Mouse (Mus musculus) cerebellum, postnatal 25 days (tissue): Measurements from ENCODE around the gene Zfp445.
A peak's percentile ranks its signal among the peaks of the same experiment; 100 is the strongest.

Experiments used
- DNase-seq, 2 experiments: peaks; one replicate each; pipeline ENCODE4 v3.0.0; 2021; ENCODE audit warnings: mixed read lengths in 2 of 2

The Zfp445 gene

DNA sequence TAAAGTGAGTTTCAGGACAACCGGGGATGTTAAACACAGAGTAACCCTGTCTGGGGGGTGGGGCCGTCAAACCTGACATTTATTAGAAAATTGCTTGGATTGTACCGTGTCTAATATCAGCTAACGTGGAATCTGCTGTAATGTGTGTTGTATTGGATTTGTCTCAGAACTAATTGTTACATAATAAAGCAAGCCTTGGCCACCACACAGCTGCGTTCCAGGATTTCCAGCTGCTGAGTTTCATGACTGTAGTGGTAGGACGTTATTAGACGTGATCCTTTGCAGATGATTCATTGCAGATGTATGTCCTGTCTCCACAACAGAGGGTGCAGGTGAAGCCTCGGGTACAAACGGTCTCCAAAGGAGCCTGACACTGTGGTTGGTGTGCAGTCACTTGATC, 29.7 kb downstream of the Zfp445 start:
- no peak for DNase-seq

DNA sequence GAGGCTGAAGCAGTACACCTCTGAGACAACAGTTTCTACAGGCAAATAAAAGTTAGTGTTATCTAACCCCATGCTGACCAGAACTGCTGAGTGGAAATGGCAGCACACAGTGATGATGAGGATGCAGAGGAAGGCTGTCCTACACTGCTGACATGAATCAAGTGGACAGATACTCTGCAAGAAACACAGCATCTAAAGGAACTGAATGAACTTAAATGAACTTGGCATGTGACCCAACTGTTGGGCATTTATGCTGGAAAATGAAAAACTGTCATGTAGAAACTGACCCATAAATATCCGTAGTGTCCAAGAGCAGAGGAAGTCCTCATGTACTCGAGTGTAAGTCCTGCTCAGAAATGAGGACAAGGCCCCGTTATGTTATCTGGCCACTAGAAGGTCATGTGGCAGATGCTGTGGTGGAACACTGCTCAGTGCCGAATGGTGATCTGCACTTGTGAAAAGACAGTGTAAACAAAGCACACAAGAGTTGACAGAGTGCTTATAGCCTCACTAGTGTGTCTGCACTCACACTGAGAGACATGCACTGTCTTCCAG, 35.9 kb downstream of the Zfp445 start:
- no peak for DNase-seq

DNA sequence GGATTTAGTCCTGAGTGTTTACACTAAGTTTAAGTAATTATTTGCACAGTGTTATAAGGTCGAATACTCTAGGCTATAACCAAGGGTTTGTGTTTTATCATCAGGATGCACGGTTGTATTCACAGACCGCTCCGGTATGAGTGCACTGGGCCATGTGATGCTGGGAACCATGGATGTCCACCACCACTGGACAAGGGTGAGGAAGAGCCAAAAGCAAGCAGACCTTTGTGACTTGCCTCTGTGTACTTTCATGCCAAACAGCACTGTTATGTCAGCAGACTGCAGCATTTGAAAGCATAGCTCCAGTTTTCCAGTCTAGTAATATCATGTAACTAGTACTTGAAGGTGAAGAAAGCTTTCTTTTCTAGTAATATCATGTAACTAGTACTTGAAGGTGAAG, 39.1 kb downstream of the Zfp445 start:
- no peak for DNase-seq

DNA sequence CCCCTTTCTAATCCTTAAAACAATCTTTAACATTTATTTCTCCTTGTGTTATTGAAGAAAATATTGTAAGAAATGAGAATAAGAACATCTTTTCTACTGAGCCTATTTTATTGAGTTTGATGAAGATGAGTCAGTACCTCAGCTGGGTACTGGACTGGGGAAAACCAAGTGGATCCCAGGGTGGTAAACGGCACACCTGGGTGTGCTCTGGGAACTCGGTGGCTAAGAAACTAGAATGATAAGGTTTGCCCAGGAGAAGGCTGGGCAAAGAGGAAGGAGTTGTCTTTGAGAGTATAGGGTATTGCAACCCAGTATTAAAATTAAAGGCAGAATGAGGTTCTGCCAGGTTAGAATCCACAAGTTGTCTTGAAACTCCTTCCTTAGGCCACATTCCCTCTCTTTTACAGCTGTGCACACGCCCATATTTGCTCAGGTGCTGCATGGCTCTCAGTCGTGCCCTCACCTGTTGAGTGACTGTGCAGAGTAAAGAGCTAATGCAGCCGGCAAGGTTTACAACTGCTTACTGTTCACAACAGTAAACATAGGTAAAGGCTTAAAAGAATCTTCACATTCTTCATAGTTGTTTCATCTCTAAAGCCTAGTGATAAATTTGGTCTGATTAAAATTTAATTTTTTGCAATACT, 42.3 kb downstream of the Zfp445 start:
- DNase-seq: no peak

DNA sequence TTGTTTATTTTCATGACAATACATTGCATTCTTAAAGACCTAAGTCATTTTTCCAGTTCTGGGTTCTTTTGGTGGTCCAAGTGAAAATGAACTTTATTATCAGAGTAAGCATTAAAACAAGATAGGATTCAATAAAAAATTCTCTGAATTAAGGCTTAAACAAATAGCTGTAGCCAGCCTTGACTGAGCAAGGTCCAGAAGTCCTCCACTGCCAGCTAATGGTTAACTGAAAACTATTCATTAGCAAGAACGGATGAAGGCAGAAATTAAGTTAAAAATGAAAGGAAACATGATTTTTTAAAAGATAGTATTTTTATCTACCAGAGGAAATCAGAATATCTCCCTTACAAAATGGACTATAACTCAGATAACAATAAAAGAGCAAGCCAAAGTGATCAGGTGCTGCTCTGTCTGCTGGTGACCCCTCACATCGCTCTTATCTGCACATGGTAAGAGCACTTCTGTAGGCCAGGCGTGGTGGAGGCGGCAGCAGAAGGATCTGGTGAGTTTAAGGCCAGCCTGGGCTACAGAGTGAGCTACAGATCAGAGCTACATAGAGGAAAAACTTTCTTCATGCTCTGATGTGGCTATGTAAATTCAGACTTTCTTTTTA, 50.5 kb downstream of the Zfp445 start:
- DNase-seq: no peak

DNA sequence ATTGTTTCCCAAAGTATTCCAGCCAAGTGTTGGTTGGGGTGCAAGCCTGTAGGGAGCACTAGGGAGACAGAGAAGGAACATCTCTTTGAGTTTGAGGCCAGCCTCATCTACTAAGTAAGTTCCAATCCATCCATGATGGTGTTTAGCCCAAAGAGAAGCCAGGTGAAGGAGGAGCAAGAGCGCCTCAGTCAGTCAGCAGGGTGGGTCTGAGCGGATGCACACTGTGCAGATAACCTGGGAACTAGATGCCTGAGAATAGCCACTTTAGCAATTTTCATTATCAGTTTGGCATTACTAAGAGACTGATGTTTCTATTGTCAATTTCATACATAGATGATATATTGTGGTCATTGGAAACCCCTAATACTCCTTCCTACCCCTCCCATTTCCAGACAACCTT, 51.0 kb downstream of the Zfp445 start:
- no peak for DNase-seq

DNA sequence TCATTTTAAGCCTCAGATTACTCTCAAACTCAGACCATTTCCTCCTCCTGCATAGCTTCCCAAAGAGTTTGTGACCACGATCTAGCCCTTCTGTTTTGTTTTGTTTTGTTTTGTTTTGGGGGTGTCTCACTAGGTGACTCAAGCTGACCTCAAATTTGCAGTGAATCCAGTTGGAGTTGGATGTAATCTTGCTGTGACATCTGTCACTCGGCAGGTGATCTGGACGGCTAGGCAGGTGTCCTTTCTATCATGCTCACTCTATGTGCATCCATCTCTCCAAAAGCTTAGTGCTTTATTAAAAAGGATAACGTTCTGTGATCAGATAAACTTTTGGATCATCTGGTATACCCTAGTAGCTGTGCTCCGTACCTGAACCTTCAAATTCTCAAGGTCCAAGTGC, 53.4 kb downstream of the Zfp445 start:
- DNase-seq: peak; percentile 44 to 50

DNA sequence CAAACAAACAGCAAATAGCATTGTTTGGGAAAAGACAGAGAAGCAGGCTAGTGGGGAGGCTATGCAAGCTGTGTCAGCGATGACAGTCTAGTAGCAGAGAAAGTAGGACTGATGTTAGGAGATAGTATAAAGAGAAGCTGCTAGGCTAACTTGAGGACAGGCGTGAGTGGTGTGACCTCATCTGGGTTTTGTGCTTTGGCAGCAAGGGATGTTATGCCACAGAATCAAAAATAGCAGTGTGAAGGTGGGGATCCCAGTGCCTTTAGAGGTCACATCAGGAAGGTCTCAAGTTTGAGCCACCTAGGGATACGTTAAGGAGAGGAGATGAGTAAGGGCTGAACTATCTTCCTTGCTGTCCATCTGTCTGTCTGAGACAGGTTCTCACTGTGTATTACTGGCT, 55.6 kb downstream of the Zfp445 start:
- no peak for DNase-seq

DNA sequence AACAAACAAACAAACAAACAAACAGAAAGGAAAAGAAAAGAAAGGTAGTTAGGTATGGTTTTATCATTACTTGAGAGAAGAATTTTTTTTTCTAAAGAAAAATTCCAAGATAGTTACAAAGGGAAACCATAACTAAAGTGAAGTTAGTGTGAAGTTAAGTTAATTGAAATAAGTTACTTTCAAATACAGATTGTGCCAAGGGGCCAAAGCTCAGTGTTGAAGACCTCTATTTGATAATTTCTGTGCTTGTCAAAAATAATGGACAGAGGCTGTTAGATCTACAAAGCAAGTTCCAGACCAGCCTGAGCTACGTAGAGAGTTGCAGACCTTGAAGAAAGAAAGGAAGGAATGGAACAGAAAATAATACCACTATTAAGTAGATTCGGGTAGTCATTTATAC, 58.6 kb downstream of the Zfp445 start:
- no peak for DNase-seq

DNA sequence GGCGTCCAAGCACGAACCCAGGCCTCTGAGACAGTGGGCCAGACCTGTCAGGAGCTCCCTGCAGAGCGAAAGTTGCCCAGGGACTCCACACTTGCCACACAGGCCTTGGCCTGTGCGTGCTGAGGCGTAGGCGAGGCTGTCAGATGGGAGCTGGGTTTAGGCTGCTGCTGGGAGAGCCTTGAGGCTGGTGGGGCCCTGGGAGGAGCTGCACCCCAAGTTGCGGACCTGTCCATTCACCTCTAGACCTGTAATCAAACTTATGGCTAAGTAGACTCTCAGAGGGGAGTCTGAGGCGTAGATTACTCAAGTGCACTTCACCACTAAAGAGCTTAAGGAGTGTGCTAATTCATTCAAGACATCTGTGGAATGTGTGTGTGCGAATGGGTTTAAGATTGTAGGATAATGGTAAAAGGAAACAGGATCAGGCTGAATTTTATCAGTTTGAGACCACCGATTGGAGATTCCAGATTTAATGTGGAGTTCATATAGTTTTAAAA, 59.9 kb downstream of the Zfp445 start:
- no peak for DNase-seq

DNA sequence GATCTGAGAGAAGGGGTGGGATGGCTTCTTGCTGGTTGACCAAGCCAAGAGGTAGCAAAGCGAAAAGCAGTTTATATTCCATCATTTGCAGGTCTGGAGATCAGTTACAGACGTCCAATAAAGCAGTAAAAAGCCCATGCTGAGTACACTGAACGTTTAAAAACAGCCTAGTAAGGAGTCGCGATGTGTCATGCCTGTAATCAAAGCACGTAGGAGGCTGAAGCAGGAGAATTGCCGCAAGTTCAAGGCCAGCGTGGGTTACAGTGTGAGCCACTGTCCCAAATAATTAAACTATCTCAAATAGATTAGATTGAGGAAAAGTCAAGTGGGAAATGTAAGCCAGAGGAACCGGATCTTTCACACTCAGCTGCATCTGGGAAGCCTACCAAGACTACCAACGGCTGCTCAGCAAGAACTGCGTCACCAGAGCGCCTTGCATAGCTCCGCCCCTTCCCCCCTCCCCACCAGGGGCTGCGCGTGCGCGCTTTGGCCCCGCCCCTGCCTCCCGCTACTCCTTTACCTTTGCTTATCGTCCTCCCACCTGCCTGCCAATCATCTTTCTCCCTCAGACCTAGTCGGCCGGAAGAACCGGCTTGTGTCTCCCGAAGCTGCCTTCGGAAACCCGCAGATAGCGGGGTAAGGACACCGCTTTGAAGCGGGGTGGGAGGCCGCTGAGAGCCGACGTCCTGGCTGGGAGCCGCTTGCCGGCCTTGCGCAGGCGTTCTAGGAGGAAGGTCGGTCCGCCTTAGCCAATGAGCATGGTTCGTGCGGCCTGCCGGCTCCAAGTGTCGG, 60.6 kb downstream of the Zfp445 start, which contains the start of gene Tcaim:
Gene Tcaim, plus strand, starts transcription at position 487 of the 792 bp plus-strand sequence.
- peak; percentile 96 to 98 for DNase-seq
